Mouse (Mus musculus): ENCODE results near the gene Vps33b. TPM values are rescaled to one million over a fixed set of nuclear protein-coding genes. Genes with fewer than 3 reads are reported as not detected.

Vps33b gene
- 4.3 and 5.5 TPM in 2 replicates for polyA plus RNA-seq (2012; ENCODE audit: low replicate concordance)

DNA sequence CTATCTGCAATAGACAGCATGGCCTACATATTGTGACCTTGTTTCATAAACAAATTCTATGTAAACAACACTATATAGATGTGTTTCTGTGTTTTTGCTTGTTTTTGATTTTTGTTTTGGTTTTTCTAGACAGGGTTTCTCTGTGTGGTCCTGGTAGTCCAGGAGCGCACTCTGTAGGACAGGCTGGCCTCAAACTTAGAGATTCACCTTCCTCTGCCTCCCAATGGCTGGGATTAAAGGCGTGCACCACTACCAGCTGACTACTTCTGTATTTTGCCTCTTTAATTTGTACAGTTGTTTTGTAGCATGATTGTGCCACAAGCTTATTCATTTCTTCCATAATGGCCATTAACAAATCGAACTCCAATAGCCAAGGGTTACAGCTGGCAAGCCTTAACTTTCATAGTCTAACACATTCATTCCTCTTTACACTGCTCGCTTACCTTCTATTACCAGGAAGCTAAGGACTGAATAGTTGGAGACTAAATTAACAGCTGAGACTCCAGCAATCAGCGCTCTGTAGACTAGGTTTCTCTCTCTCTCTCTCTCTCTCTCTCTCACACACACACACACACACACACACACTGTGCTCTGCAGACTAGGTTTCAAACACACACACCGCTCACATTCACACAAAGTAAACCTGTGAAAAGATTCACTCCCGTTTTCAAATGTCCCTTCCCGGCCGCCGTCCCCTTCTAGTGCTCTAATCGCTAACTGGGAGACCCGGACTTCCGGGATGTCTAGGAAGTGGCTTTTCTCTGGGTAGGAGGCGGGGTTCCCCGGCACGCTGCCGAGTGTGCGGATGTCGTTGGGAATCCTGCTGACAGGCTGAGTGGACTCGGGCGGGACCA is at the start of gene Vps33b:
Vps33b (plus strand) TSS at position 753 of the 854 bp plus-strand sequence.

DNA sequence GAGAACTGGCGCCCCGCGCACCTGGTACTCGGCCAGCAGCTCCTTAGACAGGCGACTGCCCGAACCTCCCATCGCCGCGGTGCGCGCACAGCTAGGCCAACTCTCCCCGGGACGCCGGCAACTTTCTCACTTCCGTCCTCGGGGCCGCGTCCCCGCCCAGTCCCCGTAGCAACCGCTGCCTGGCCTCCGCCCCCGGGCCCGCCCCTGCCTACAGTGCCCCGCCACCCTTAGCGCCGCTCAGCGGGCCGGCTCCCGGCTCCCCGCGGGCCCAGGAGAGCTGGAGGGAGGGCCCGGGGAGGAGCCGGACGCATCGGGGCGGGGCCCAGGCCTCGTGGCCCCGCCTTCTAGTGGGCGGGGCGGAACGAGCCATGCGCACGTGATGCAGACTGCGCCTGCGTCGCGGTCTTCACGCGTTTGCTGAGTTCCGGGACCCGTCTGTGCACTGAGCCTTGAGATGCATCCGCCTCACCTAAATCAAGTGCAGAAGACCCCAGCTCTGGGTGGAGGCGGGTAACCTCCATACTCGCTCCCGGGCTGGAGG is 36.9 kb upstream of the Vps33b start, which contains the start of the genes Cib1 and Gdpgp1:
Cib1 (minus strand) TSS at position 325 of the 541 bp plus-strand sequence.
Gdpgp1 (plus strand) TSS at position 377 of the 541 bp plus-strand sequence.

DNA sequence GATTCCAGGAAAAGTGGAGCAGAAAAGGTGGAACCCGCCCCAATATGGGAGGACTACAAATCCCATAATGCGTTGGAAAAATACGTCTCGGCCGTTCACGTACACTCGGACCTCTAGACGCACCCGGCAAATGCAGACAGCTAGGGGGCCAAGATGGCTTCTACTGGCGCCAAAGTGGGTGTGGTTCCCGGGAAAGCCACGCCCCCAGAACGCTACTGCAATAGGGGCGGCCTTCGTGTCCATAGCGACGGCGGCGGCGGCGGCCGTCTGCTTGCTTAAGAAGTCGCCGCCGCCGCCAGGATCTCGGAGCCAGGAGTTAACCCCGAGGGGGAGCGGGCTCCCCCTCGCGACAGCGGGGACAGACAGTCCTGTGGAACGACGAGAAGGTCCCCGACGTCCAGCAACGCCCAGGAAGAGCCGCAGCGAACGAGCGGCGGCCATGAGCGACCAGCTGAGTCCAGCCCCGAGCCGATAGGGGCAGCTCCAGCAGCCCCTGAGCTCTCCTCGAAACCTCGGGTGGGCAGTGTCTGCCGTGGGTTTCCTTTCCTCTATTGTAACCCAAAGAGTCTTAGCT is 23.2 kb upstream of the Vps33b start, which contains the start of gene Ttll13:
Ttll13 (plus strand) TSS at position 229 of the 574 bp plus-strand sequence.

DNA sequence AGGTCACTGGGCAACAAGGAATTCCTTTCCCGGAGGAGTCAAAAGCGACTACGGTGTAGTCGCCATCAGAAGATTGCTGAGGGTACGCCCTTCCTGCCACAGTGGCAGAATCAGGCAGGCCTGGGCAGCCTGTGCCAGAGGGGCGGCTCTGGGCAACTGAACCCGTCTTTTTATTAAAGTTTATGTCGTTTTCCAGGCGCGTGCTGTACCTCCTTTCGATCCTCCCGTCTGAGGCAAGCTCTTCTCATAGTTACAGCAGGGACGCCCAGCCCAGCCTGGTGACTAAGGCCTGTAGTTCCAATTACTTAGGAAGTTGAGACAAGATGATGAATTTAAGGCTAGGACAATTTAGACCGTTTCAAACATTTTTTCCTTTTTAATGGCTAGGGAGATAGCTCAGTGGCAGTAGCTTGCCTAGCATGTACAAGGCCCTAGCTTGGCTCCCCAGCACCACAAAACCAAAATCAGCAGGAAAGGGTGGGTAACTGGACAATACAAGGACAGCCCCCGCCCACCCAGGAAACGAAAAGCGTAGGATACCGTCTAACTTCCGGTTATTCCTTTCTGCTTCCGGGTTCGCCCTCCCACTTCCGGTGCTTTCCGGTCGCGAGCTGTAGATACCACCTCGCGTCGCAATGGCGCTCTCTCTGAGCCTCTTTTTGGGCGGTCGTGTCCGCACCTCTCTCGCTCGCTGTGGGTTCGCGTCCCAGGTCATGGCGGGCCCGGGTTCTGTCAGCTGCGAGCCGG is 8.7 kb upstream of the Vps33b start, which contains the start of gene Ngrn:
Ngrn (plus strand) TSS at position 591 of the 747 bp plus-strand sequence.

DNA sequence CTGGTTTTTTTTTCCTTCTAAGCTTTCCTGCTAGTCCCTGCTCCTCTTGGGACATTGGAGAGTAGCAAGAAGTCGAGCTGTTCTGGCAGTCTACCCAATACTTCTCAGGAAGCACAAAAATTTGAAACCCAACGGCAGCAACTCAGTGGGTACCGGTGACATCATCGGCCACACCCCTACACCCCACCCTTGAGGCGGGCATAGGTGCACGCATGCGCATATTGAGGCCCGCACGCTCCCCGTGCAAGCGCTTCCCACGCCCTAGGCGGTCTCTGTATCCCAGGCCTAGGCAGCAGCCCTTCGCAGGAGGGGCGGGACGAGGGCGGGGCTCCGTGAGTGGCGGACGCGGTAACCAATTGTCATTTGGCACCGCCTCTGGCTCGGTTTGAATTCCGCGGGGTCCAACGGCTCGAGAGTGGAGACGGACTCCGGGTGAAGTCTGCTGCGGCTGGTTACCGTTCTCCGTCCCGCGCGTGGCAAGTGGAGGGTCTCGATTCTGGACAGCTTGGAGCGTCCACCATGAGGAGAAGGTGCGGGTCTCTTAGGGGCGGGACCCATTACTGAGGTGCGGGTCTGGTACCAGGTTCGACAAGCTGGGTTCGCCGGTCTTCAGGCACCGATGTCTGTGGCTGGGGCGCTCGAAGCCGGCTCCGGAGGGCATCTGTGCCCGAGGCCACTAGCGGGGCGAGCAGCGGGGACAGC is 24.8 kb downstream of the Vps33b start, which contains the start of gene Prc1:
Prc1 (plus strand) TSS at position 389 of the 702 bp plus-strand sequence.

DNA sequence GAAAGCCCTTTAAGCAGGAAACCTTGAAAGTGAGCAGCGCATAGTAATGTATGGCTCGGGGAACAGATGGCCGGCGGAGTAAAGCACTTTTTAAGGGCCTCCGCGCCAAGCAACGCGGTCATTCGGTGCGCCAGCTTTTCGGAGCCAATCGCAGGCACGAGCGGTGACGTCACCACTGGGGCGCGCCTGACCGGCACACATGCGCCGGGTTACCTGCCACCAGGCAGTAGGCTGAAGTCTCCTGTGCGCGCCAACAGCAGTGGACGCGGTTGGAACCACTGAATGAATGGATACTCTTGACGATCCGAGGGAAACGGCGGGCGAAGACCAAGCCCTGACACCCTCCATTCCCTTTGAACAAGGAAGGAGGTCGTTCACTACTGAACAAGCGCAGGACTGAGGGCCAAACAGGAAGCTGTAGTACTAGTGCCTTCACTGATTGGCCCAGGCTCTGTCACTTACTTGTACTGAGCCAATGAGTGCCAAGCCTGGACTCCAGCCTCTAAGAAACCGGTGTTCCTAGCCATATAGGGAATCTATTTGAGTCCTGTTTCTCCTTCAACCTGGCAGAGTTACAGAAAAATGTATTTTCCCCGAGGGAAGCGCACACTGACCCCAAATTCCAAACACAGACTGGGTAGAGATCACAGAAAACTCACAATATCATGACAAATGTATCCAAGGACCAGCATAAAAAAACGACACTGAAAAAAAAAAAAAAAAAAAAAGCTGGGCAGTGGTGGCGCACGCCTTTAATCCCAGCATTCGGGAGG is 54.8 kb downstream of the Vps33b start, which contains the start of gene Rccd1:
Rccd1 (minus strand) TSS at position 412 of the 773 bp plus-strand sequence.

DNA sequence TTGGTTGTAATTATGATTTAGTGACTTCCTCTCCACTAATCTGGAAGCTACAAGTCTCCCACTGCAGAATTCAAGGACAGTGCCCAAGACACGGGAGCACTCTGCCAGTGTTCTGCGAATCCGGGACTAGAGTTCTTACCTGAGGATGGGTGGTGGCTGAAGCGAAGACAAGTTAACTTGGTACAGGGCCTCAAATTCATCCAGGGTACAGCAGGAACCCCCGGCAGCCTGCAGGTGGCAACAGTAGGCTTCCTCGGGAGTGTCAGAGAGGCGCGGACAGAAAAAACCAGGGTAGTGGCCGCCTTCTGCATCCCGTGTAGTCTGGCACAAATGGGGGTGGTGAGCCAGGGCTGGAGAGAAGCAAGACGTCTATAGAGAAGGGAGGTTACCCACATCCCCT is 71.3 kb downstream of the Vps33b start, which contains the start of gene Unc45a:
Unc45a (minus strand) TSS at position 213 of the 400 bp plus-strand sequence.

Other genes starting within 250 kb of the Vps33b start
- 111 and 170 TPM in 2 replicates for gene Zfp710, start 244.8 kb upstream of the Vps33b start, polyA plus RNA-seq (2012; ENCODE audit: low replicate concordance)
- gene Idh2, start 154.3 kb upstream of the Vps33b start, polyA plus RNA-seq (2012; ENCODE audit: low replicate concordance), result 31.8 and 47.9 TPM in 2 replicates
- gene Sema4b, start 82.8 kb upstream of the Vps33b start, polyA plus RNA-seq (2012; ENCODE audit: low replicate concordance), result 37.1 and 63.3 TPM in 2 replicates
- gene Cib1, start 36.8 kb upstream of the Vps33b start, polyA plus RNA-seq (2012; ENCODE audit: low replicate concordance), result 47.8 and 50.0 TPM in 2 replicates
- 5.4 and 5.7 TPM in 2 replicates for gene Gdpgp1, start 36.8 kb upstream of the Vps33b start, polyA plus RNA-seq (2012; ENCODE audit: low replicate concordance)
- gene Ttll13, start 23.3 kb upstream of the Vps33b start, polyA plus RNA-seq (2012; ENCODE audit: low replicate concordance), result 0.36 and 0.59 TPM in 2 replicates
- gene Ngrn, start 8.4 kb upstream of the Vps33b start, polyA plus RNA-seq (2012; ENCODE audit: low replicate concordance), result 34.1 and 46.5 TPM in 2 replicates
- gene Prc1, start 24.8 kb downstream of the Vps33b start, polyA plus RNA-seq (2012; ENCODE audit: low replicate concordance), result 3.1 and 6.8 TPM in 2 replicates
- gene Rccd1, start 54.8 kb downstream of the Vps33b start, polyA plus RNA-seq (2012; ENCODE audit: low replicate concordance), result 8.7 and 20.1 TPM in 2 replicates
- gene Unc45a, start 71.4 kb downstream of the Vps33b start, polyA plus RNA-seq (2012; ENCODE audit: low replicate concordance), result 81.4 and 176 TPM in 2 replicates
- gene Hddc3, start 73.5 kb downstream of the Vps33b start, polyA plus RNA-seq (2012; ENCODE audit: low replicate concordance), result 3.7 and 20.8 TPM in 2 replicates
- 81.8 and 121 TPM in 2 replicates for gene Man2a2, start 101.7 kb downstream of the Vps33b start, polyA plus RNA-seq (2012; ENCODE audit: low replicate concordance)
- gene Fes, start 118.3 kb downstream of the Vps33b start, polyA plus RNA-seq (2012; ENCODE audit: low replicate concordance), result 128 and 133 TPM in 2 replicates
- gene Furin, start 135.8 kb downstream of the Vps33b start, polyA plus RNA-seq (2012; ENCODE audit: low replicate concordance), result 77.1 and 176 TPM in 2 replicates